Mouse (Mus musculus): ENCODE data around the gene Vcl.

The Vcl gene

DNA sequence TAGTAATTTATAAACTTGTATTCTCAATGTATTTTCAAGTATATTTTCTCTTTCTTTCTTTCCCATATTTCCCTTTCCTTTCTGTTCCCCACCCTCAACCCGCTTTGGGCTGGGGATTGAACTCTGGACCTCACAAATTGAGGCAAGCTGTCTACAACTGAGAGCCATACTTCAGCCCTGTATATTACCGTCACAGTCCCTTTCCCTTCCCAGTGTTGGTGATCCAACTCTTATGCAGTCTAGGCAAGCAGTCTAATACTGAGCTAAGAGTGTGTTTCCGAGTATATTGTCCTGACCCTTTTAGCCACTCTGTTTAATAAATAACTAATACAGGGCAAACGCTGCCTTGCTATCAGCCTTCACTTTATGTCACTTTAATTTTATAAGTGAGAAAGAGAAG is 70.4 kb downstream of the Vcl start:
- in situ Hi-C loops (cut with MboI, MseI) = no loop called here

DNA sequence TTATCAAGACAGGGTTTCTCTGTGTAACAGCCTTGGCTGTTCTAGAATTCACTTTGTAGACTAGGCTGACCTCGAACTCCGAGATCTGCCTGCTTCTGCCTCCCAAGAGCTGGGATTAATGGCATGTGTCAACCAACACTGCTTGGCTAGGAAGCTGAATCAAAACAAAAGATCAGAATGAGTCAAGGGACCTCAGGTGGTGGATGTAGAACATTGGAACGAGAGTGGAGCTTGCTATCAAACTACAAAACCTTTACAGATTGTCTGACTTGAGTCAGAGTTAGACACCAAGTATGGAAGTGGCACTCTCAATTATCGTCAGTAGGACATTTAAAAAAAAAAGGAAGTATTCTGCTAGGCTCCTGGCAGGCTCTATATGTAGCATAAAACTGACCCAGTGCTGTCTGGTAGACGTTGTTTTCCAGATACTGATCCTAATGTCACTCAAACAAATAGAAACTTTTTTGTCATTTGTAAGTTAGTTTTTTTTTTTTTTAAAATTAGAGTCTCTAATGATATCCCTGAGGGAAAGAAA is 84.7 kb downstream of the Vcl start:
- in situ Hi-C loops (cut with MboI, MseI) = loop anchor here (5.0 kb wide), 1 partner anchor 137 kb away; no protein-coding TSS in a partner anchor

DNA sequence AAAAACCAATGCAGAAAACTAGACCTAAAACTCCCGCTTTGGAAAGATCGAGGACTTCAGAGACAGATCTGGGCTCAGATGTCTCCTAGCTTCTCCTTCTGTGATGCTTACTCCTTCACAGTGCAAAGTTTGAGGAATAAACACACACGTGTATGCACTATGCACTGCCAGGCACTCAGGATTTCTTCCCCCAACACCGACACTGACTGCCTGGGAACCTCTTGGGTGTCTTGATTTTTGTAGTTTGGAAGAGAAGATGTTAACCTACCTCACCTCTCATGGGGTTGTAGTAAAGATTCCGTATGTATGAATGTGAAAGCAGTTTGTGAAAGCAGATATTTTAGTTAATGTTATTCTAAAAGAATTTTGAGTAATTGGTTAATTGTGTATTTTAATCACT is 88.7 kb downstream of the Vcl start:
- in situ Hi-C loops (cut with MboI, MseI) = no loop called here

- in situ Hi-C loops (cut with MboI, MseI) = no loop called here
These were observed 89.8 kb downstream of the Vcl start for GRCm38 (mm10) chr14:21018977-21019376.

- in situ Hi-C loops (cut with MboI, MseI) = no loop called here
These were observed 91.2 kb downstream of the Vcl start for GRCm38 (mm10) chr14:21020435-21020834.

GRCm38 (mm10) chr14:21027542-21027941 is 98.3 kb downstream of the Vcl start:
- in situ Hi-C loops (cut with MboI, MseI) = no loop called here

DNA sequence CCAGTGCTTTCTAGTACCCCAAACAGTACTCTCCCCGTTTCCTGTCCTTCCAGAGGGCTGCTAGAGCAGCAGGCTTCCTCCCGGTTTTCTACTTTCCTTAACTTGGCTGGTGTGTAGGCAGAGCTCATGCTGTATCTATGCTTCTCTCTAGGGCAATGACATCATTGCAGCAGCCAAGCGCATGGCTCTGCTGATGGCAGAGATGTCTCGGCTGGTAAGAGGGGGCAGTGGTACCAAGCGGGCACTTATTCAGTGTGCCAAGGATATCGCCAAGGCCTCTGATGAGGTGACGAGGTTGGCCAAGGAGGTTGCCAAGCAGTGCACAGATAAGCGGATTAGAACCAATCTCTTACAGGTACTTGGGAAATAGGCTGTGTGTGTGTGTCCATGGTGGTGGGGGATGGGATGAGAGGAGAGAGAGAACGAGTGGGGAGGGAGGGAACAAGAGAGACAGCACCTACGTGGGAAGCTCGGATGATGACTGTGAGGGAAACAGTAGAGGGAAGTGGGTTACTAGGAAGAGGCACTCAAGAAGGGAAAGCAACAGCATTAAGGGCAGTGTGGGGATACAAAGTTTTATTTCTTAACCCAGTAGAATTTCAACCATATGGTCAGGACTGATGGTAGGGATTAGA is 99.9 kb downstream of the Vcl start:
- in situ Hi-C loops (cut with MboI, MseI) = no loop called here

- in situ Hi-C loops (cut with MboI, MseI) = no loop called here
These were observed 102.7 kb downstream of the Vcl start for GRCm38 (mm10) chr14:21031783-21032511.

GRCm38 (mm10) chr14:21034271-21034670 is 105.1 kb downstream of the Vcl start:
- in situ Hi-C loops (cut with MboI, MseI) = no loop called here

GRCm38 (mm10) chr14:21034791-21035190 is 105.6 kb downstream of the Vcl start:
- in situ Hi-C loops (cut with MboI, MseI) = no loop called here

DNA sequence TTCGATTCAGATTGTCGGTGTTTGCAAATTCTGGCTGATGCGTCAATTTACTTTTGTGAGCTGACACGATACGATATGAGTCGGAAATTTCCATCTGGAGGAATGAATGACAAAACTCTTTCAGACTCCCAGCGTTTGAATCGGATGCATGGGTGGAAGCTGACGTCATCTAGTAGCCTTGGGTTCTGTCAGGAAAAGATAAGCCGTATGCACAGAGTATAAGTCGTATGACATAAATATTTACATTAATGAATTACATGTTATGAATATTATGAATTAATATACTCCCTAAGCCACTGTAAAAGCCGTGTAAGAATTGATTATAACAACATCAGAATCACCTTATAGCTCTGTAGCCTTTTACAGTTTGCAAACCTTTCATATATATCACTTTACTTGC is 109.9 kb downstream of the Vcl start:
- in situ Hi-C loops (cut with MboI, MseI) = no loop called here

- in situ Hi-C loops (cut with MboI, MseI) = no loop called here
These were observed 110.4 kb downstream of the Vcl start for GRCm38 (mm10) chr14:21039623-21040022.

GRCm38 (mm10) chr14:21047840-21048239 is 118.6 kb downstream of the Vcl start:
- in situ Hi-C loops (cut with MboI, MseI) = no loop called here

GRCm38 (mm10) chr14:21048879-21049278 is 119.7 kb downstream of the Vcl start:
- in situ Hi-C loops (cut with MboI, MseI) = no loop called here

- in situ Hi-C loops (cut with MboI, MseI) = no loop called here
These were observed 121.5 kb downstream of the Vcl start for GRCm38 (mm10) chr14:21050734-21051133.

GRCm38 (mm10) chr14:21051380-21052111 is 122.3 kb downstream of the Vcl start:
- in situ Hi-C loops (cut with MboI, MseI) = no loop called here

DNA sequence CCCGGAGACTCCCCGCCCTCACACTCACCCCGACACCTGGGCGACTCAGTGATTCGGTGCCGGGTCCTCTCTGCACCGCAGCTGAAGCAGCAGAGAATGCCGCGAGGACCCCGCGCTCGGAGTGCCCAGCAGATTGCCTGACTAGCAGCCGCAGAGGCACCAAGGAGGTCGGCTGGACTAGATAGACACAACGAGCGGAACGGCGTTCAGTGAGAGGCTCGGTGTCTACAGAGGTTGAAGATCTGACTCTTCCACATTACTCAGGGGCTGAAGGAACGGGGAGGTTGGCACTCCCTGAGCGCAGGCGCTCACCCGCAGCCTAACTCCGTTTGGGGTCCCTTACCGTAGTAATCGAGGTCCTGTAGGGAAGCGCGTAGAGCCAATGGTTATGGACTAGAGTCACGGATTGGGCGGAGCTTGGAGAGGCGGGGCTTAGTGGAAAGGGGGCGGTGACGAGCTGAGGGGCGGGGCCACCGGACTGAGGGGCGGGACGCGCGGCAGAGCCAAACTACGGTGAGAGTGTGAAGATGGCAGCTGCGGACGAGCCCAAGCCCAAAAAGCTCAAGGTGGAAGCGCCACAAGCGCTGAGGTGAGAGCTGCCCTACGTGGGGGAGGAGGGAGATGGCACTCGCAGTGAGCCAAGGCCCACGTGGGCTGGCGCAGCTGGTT is 123.0 kb downstream of the Vcl start, which contains the start of the genes Ap3m1 and Adk:
TSS of gene Ap3m1 (minus strand) at position 397 of the 669 bp plus-strand sequence.
TSS of gene Adk (plus strand) at position 463 of the 669 bp plus-strand sequence.
- in situ Hi-C loops (cut with MboI, MseI) = no loop called here

DNA sequence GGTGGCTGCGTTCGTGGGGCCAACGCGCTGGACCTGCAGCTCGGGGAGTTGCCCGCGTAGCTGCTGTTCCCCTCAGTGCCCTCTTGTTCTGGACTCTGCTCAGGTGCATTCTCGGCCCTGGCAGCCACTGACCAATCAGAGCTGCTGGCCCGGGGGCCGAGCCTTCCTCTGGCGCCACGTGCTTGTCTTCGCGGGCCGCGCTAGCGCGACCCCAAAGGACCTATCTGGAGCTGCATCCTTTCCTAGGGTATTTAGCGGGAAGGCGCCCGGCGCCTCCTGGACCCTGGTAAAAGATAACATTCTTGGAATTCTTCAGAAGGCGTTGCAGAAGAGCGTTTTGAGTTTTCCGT is 123.6 kb downstream of the Vcl start:
- in situ Hi-C loops (cut with MboI, MseI) = no loop called here

DNA sequence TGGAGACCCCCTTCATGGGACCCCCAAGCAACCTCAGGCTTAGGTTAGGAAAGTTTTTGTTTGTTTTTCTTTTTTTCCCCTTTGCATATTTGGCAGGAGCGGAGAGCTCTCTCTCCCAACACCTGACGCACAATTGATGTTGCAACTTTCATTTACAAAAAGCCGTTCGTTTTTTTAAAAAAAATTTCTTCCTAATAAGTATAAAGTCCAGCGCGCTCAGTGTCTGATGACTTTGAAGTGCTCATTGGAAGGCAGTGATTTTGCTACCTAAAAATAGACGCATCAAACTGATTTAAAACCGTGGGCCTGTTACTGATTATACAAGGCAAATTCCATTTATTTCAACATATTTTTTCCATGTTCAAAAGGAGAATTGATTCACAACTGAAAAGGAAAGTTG is 124.0 kb downstream of the Vcl start:
- in situ Hi-C loops (cut with MboI, MseI) = no loop called here

DNA sequence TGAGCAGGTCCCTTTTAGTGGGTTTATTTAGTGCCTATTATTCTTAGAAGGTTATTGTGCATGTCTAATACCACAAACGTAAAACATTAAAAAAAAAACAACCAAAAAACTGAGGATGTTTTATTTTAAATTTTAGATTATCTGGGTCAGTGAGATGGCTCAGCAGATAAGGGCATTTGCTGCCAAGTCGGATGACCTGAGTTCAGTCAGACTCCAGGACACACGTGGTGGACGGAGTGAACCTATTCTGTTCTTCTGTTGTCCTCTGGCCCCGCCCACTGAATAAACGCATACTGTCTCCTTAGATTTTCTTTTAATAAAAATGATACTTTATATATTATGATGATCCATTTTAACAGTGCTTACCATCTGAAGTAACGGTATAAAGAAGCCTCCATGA is 124.4 kb downstream of the Vcl start:
- in situ Hi-C loops (cut with MboI, MseI) = no loop called here

DNA sequence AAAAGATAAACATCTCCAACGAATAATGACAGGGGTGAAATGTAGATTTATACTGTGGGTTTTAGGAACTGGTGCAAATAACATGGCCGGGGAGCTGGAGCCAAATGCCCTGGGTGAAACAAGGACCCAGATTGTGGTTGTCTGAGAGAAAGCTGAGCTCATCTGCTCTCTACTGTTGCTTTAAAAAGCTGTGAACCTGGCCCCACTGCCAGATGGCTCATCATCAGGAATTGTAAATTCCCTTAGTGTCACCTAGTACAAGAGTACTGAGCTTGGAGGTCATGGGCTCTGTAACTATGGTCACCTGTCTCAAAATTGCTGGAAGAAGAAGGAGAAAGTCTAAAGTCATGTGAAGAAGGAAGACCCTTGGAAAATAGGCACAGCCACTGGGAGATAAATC is 129.8 kb downstream of the Vcl start:
- in situ Hi-C loops (cut with MboI, MseI) = loop anchor here (5.0 kb wide), 1 partner anchor 43 kb away; no protein-coding TSS in a partner anchor
